Mouse (Mus musculus): ENCODE measurements around the gene 5730480H06Rik.

Gene 5730480H06Rik

DNA sequence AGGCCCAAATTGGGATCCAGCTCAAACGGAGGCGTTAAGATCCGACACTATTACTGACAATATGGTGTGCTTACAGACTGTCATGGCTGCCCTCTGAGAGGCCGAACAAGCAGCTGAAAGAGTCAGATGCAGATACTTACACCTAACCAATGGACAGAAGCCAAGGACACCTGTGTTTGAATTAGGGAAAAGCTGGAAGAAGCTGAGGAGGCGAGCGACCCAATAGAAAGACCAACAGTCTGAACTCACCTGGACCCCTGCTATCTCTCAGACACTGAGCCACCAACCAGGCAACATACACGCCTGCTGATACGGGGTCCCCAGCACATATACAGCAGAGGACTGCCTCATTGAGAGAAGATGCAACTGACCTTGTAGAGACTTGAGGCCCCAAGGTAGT is at the start of gene 5730480H06Rik:
Gene 5730480H06Rik, plus strand, starts transcription at position 301 of the 400 bp plus-strand sequence.
- DNase-seq (ENCODE audit: low read depth) = no peak

GRCm38 (mm10) chr5:48301186-48301585 is 26.6 kb upstream of the 5730480H06Rik start:
- no peak for DNase-seq (ENCODE audit: low read depth)

- DNase-seq (ENCODE audit: low read depth) = no peak
Measured at GRCm38 (mm10) chr5:48315057-48315602, 12.6 kb upstream of the 5730480H06Rik start.

DNA sequence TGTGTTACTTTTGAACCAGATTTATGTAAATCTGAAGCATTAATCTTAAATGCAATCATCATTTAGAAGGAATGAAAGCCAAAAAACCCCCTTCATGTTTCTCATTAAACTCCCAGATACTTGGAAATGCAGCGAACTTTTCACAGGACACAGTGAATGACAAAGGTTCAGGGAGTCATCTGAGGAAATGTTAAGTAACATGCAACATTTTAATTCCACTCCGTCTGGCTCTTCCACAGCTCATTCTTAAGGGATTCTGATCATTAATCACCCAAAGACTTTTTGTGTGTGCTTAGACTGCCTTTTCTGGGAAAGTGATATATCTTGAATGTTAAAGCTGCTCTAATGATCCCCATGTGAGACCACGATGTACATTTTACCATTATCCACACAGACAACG is 7.2 kb upstream of the 5730480H06Rik start:
- no peak for DNase-seq (ENCODE audit: low read depth)

GRCm38 (mm10) chr5:48326221-48326620 is 1.5 kb upstream of the 5730480H06Rik start:
- no peak for DNase-seq (ENCODE audit: low read depth)

DNA sequence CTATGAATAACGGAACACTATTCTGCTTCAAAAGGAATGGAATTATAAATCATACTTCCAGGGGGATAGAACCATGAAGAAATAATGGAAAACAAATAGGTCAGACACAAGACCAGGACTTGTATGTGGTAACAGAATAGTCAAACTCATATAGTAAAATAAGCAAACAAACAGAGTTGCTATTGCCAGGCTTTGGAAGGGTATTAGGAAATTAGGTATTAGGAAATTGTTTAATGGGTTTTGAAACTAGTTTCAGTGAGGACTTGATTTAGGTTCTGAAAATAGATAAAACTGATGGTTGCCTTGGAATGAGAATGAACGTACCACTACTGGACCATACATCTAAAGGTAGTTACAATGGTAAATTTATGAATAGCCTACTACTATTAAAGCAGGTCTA is 2.0 kb downstream of the 5730480H06Rik start:
- DNase-seq (ENCODE audit: low read depth) = no peak

GRCm38 (mm10) chr5:48330817-48331216 is 3.1 kb downstream of the 5730480H06Rik start:
- no peak for DNase-seq (ENCODE audit: low read depth)

- peak; percentile 66 for DNase-seq (ENCODE audit: low read depth)
Measured at GRCm38 (mm10) chr5:48331441-48331840, 3.7 kb downstream of the 5730480H06Rik start.

- no peak for DNase-seq (ENCODE audit: low read depth)
Measured at GRCm38 (mm10) chr5:48333407-48333806, 5.7 kb downstream of the 5730480H06Rik start.

DNA sequence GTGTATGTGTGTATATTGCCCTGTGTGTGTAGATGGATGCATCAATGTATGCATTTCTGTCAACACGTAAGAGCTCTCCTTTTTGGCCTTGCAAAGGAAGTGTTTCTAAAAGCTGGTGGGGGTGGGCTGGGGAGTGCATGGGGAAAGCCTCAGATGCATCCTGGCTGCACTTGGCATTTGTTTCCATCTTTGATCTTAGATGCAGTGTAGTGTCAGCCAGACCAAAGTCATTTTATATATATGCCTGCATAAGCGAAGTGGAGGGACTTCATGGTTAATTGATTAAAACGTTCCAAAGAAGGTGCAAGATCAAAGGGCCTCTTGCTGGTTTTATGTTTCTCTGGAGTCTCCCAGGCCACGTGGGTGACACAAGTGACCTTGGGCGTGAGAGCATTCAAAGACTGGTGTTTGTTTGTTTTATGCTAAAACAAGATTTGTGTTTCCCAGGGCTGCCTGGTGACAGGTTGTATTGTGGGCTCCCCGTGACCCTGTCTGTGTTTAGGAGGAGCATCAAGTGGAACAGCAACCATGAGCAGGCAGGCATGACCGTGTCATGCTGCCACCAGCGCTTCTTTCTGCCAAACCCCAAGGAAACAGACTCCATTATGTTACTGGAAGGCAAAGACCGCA is 6.2 kb downstream of the 5730480H06Rik start:
- DNase-seq (ENCODE audit: low read depth) = no peak

GRCm38 (mm10) chr5:48340808-48341433 is 13.2 kb downstream of the 5730480H06Rik start:
- no peak for DNase-seq (ENCODE audit: low read depth)

- no peak for DNase-seq (ENCODE audit: low read depth)
Measured at GRCm38 (mm10) chr5:48345095-48345982, 17.6 kb downstream of the 5730480H06Rik start.

GRCm38 (mm10) chr5:48345983-48346648 is 18.4 kb downstream of the 5730480H06Rik start:
- DNase-seq (ENCODE audit: low read depth) = no peak

DNA sequence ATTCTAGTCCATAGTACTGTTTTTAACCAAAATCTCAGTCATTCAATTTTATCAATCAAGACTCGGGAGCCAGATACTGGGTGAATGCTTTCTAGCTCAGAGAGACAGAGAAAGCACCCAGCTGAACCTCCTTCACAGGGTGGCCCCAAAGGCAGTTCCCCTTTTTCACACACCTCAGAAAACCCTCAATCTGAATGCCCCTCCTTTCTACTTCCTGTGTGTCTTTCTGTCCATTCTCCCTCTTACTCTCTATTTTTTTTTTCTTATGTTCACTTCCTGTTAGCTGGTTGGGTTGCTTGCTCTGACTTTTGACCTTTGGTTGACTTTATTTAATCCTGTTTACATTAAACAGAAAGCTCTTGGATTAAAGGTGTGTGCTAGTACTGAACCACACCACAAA is 21.6 kb downstream of the 5730480H06Rik start:
- DNase-seq (ENCODE audit: low read depth) = no peak

- DNase-seq (ENCODE audit: low read depth) = peak; percentile 86
Measured at GRCm38 (mm10) chr5:48371890-48372766, 44.4 kb downstream of the 5730480H06Rik start.

DNA sequence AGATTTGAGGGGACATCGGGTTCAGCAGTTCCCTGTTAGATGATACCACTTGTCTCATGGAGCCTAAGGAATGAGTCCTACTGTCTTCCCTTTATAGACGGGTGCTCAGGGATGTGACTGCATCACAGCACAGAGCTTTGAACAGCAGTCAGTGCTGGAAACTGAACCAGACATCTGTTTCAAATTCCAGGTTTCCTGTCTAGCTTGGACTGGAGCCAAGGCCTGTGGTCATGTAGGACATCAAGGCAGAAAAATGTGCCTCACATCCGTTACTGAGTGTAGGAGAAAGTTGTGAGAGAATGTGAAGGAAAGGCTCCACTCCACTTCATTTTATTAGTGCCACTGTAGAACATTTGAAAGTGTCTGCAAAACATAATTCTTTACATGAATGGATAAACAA is 74.7 kb downstream of the 5730480H06Rik start:
- DNase-seq (ENCODE audit: low read depth) = no peak

DNA sequence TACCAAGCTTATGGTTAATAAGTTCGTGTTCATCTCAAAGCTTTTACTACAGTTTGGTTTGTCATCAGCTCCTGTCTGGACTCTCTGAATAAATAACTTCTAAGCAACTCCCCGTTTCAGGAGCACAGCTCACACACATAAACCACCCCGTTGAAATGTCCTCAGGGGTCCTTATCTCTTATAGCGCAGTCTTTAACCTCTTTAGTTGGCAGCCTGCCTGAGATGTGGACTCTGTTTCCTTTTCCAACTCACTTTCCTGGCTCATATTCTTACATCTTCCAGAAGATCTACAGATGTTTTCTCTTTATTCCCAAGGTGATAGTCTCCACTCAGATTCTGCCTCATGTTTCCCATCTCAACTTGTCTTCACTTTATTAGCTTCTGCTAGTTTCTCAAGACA is 80.5 kb downstream of the 5730480H06Rik start:
- no peak for DNase-seq (ENCODE audit: low read depth)

GRCm38 (mm10) chr5:48410348-48410747 is 82.6 kb downstream of the 5730480H06Rik start:
- DNase-seq (ENCODE audit: low read depth) = no peak

GRCm38 (mm10) chr5:48411462-48411861 is 83.7 kb downstream of the 5730480H06Rik start:
- DNase-seq (ENCODE audit: low read depth) = no peak

DNA sequence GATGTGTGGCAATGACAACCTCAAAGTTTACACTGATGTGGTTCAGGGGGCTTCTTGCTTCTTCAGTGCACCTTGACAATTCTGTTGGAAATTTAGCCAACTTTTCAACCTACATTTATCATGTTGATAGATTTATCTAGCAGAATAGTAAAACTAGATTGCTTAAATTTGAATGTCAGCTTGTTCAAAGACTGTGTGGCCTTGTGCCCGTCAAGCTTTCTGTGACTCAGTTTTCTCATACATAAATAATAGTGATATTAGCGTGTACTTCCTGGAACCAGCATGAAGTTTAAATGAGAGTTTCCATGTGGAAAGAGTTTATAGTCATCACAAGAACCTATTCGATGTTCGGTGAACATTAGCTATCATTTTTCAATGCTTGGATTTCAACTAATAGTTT is 84.5 kb downstream of the 5730480H06Rik start:
- no peak for DNase-seq (ENCODE audit: low read depth)

DNA sequence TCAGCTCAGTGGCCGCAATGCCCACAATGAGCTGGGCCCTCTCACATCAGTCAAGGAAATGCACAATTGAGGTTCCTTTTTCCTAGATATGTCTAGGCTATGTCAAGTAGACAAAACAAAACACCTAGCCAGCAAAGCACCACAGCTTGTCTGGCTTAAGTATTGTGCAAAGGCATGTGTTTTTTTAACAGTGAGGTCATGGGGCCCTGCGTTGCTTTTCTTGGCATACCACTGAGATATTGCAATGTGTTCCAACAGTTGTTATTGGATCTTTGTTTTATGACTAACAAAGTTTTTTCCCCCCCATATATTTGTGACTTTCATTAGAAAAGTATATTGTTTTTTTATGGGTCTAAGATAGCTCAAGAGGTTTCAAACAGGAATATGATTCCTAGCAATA is 92.0 kb downstream of the 5730480H06Rik start:
- no peak for DNase-seq (ENCODE audit: low read depth)
